Mouse (Mus musculus) cerebellum, adult 2 months (tissue): ENCODE data around the gene Plekhm3.

Experiments used
- CTCF ChIP-seq: fragments of 200-500 bp; IDR thresholded peaks from 2 replicates; pipeline ENCODE4 v1.5.1; 2011; ENCODE audit warnings: low read depth, mild to moderate bottlenecking, control low read depth, low read length, moderate library complexity, borderline replicate concordance; ENCODE audit not compliant: insufficient read depth
- POLR2A ChIP-seq: fragments of 200-500 bp; IDR thresholded peaks from 2 replicates; pipeline ENCODE4 v1.6.1; 2011; ENCODE audit warnings: low read length, control low read depth, borderline replicate concordance; ENCODE audit not compliant: insufficient read depth

GRCm38 (mm10) chr1:64853244-64853643 is 103.4 kb downstream of the Plekhm3 start:
- TF ChIP-seq CTCF (no peak), POLR2A (no peak)
